Mouse (Mus musculus) CD8-positive naive resting alpha-beta T cell, adult 2 months (primary cell): ENCODE measurements around the gene Msi2.

ENCODE experiments used
- DNase-seq, 2 experiments: peaks; one replicate each; pipeline ENCODE4 v3.0.0; 2022; ENCODE audit warnings: low read depth in 2 of 2, low spot score in 2 of 2

Msi2 gene

GRCm38 (mm10) chr11:88638936-88639542, 79.3 kb downstream of the Msi2 start:
- DNase-seq = no peak

GRCm38 (mm10) chr11:88638254-88638653, 80.1 kb downstream of the Msi2 start:
- no peak for DNase-seq

- no peak for DNase-seq
Observed at GRCm38 (mm10) chr11:88636934-88637333, 81.4 kb downstream of the Msi2 start.

- no peak for DNase-seq
Observed at GRCm38 (mm10) chr11:88636319-88636718, 82.0 kb downstream of the Msi2 start.

- DNase-seq = no peak
Observed at GRCm38 (mm10) chr11:88634627-88635026, 83.7 kb downstream of the Msi2 start.

- DNase-seq = no peak
Observed at GRCm38 (mm10) chr11:88631932-88632230, 86.4 kb downstream of the Msi2 start.

- no peak for DNase-seq
Observed at GRCm38 (mm10) chr11:88631084-88631931, 87.0 kb downstream of the Msi2 start.

GRCm38 (mm10) chr11:88629619-88630018, 88.7 kb downstream of the Msi2 start:
- no peak for DNase-seq

GRCm38 (mm10) chr11:88629165-88629564, 89.1 kb downstream of the Msi2 start:
- DNase-seq = no peak

- no peak for DNase-seq
Observed at GRCm38 (mm10) chr11:88628676-88629075, 89.6 kb downstream of the Msi2 start.

GRCm38 (mm10) chr11:88627327-88627726, 91.0 kb downstream of the Msi2 start:
- no peak for DNase-seq

- no peak for DNase-seq
Observed at GRCm38 (mm10) chr11:88626576-88626975, 91.7 kb downstream of the Msi2 start.

GRCm38 (mm10) chr11:88626061-88626460, 92.3 kb downstream of the Msi2 start:
- no peak for DNase-seq

- peak in 1 of 2 experiments; percentile 14 for DNase-seq
Observed at GRCm38 (mm10) chr11:88625063-88625462, 93.2 kb downstream of the Msi2 start.

GRCm38 (mm10) chr11:88624627-88625026, 93.7 kb downstream of the Msi2 start:
- no peak for DNase-seq

- no peak for DNase-seq
Observed at GRCm38 (mm10) chr11:88623671-88624070, 94.6 kb downstream of the Msi2 start.

- DNase-seq = no peak
Observed at GRCm38 (mm10) chr11:88622496-88622895, 95.8 kb downstream of the Msi2 start.

- no peak for DNase-seq
Observed at GRCm38 (mm10) chr11:88621789-88622188, 96.5 kb downstream of the Msi2 start.

GRCm38 (mm10) chr11:88620158-88620973, 97.9 kb downstream of the Msi2 start:
- DNase-seq = peak in 1 of 2 experiments; percentile 56

- peak in 1 of 2 experiments; percentile 9 for DNase-seq
Observed at GRCm38 (mm10) chr11:88619468-88620157, 98.7 kb downstream of the Msi2 start.

- DNase-seq = peak; percentile 66 to 74
Observed at GRCm38 (mm10) chr11:88618732-88619309, 99.5 kb downstream of the Msi2 start.
